Mouse (Mus musculus): ENCODE data around the gene Ssty2.
"Not testable (repeated sequence)": the region's sequence is repeated elsewhere in the genome, so short reads cannot be mapped to it uniquely, and the experiment has no call there.

Gene Ssty2

GRCm38 (mm10) chrY:67047972-67048371, at the start of gene Ssty2:
Gene Ssty2 (minus strand): TSS chrY:67048072.
- not testable (repeated sequence) for DNase-seq
